Mouse (Mus musculus): ENCODE measurements around the gene C1rb.
A peak's percentile ranks its signal among the peaks of the same experiment; 100 is the strongest.
"Not testable (repeated sequence)": the region's sequence is repeated elsewhere in the genome, so short reads cannot be mapped to it uniquely, and the experiment has no call there.

The C1rb gene

GRCm38 (mm10) chr6:124570026-124570425 lies at the start of gene C1rb:
Gene C1rb (plus strand): TSS chr6:124570294.
- peak; percentile 78 for DNase-seq

GRCm38 (mm10) chr6:124522082-124522481 lies 48.0 kb upstream of the C1rb start:
- DNase-seq, result not testable (repeated sequence)

GRCm38 (mm10) chr6:124527881-124528280 lies 42.2 kb upstream of the C1rb start:
- DNase-seq, result no peak

- no peak for DNase-seq
Measured at GRCm38 (mm10) chr6:124531077-124531476, 39.0 kb upstream of the C1rb start.

GRCm38 (mm10) chr6:124536125-124536829 lies 33.8 kb upstream of the C1rb start:
- DNase-seq, result not testable (repeated sequence)

- not testable (repeated sequence) for DNase-seq
Measured at GRCm38 (mm10) chr6:124541176-124541575, 28.9 kb upstream of the C1rb start.

GRCm38 (mm10) chr6:124542284-124542683 lies 27.8 kb upstream of the C1rb start, which contains the start of gene C1s1:
Gene C1s1 (minus strand): TSS chr6:124542359.
- DNase-seq, result peak; percentile 80

GRCm38 (mm10) chr6:124544466-124544865 lies 25.6 kb upstream of the C1rb start:
- peak; percentile 69 for DNase-seq

GRCm38 (mm10) chr6:124545425-124545824 lies 24.7 kb upstream of the C1rb start:
- no peak for DNase-seq

GRCm38 (mm10) chr6:124547979-124548378 lies 22.1 kb upstream of the C1rb start:
- not testable (repeated sequence) for DNase-seq

GRCm38 (mm10) chr6:124549023-124549550 lies 21.0 kb upstream of the C1rb start:
- no peak for DNase-seq

- no peak for DNase-seq
Measured at GRCm38 (mm10) chr6:124552766-124553165, 17.3 kb upstream of the C1rb start.

- not testable (repeated sequence) for DNase-seq
Measured at GRCm38 (mm10) chr6:124555956-124556355, 14.1 kb upstream of the C1rb start.

- not testable (repeated sequence) for DNase-seq
Measured at GRCm38 (mm10) chr6:124561156-124561555, 8.9 kb upstream of the C1rb start.

- DNase-seq, result not testable (repeated sequence)
Measured at GRCm38 (mm10) chr6:124561611-124562010, 8.5 kb upstream of the C1rb start.

GRCm38 (mm10) chr6:124575155-124575678 lies 5.1 kb downstream of the C1rb start:
- not testable (repeated sequence) for DNase-seq

GRCm38 (mm10) chr6:124580155-124580554 lies 10.1 kb downstream of the C1rb start:
- not testable (repeated sequence) for DNase-seq

- DNase-seq, result no peak
Measured at GRCm38 (mm10) chr6:124582231-124582630, 12.1 kb downstream of the C1rb start.

GRCm38 (mm10) chr6:124584935-124585334 lies 14.8 kb downstream of the C1rb start:
- DNase-seq, result no peak

GRCm38 (mm10) chr6:124585761-124586160 lies 15.7 kb downstream of the C1rb start:
- DNase-seq, result no peak

- no peak for DNase-seq
Measured at GRCm38 (mm10) chr6:124586266-124586665, 16.2 kb downstream of the C1rb start.

- no peak for DNase-seq
Measured at GRCm38 (mm10) chr6:124588771-124589170, 18.7 kb downstream of the C1rb start.

- no peak for DNase-seq
Measured at GRCm38 (mm10) chr6:124592186-124592700, 22.1 kb downstream of the C1rb start.

GRCm38 (mm10) chr6:124593121-124593520 lies 23.0 kb downstream of the C1rb start:
- no peak for DNase-seq
